Mouse (Mus musculus) testis, adult 2 months (tissue): ENCODE results near the gene Vdac1.

Experiments
- CTCF ChIP-seq: fragments of 200-500 bp; IDR thresholded peaks from 2 replicates; pipeline ENCODE4 v1.5.1; 2012; ENCODE audit warnings: low read depth, mild to moderate bottlenecking, inconsistent platforms, low read length, moderate library complexity; ENCODE audit not compliant: control insufficient read depth, insufficient read depth, insufficient replicate concordance
- POLR2A ChIP-seq: fragments of 200-500 bp; IDR thresholded peaks from 2 replicates; pipeline ENCODE4 v1.6.1; 2012; ENCODE audit warnings: low read depth, mild to moderate bottlenecking, inconsistent platforms, low read length, moderate library complexity; ENCODE audit not compliant: control insufficient read depth

DNA sequence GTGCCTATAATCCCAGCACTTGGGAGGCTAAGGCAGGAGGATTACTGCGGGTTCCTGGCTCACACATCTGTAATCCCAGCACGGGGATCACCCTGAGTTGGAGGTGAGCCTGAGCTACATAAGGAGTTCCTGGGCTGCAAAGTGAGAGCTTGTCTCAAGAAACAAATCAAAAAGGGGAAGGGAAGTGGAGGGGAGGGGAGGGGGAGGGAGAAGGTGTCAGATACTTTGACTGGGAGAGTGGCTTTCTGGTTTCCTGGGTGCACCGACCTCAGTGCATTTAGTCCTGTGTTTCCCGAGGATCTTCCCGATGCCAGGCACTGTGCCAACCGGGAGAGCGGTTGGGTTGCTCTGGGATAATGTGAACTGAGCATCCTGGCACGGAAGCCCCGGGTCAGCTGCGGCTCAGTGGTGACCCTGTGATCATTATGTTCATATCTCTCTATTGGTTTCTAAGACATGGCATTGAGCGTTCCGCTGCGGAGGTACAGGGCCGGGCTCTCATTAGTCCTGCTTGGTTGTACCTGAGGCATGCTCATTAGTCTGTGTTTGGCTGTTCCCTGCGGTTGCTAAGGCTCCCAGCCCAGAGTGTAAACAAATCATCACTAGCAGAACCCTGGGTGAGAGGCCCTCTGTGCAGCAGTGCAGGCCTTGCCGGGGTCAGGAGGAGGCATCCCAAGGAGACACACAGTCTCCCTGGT lies 28.1 kb upstream of the Vdac1 start:
- TF ChIP-seq CTCF (no peak), POLR2A (no peak)
